Mouse (Mus musculus) megakaryocyte, embryonic 14.5 days (primary cell): ENCODE results near the gene Sh2d4b.

Experiments
- FLI1 ChIP-seq: IDR thresholded peaks from 2 replicates; pipeline ENCODE4 v1.6.1; 2012; ENCODE audit warnings: low read length, inconsistent platforms, mixed read lengths
- GATA1 ChIP-seq: IDR thresholded peaks from 3 replicates; pipeline ENCODE4 v1.6.1; 2012; ENCODE audit warnings: mixed read lengths, low read length, inconsistent platforms, borderline replicate concordance

DNA sequence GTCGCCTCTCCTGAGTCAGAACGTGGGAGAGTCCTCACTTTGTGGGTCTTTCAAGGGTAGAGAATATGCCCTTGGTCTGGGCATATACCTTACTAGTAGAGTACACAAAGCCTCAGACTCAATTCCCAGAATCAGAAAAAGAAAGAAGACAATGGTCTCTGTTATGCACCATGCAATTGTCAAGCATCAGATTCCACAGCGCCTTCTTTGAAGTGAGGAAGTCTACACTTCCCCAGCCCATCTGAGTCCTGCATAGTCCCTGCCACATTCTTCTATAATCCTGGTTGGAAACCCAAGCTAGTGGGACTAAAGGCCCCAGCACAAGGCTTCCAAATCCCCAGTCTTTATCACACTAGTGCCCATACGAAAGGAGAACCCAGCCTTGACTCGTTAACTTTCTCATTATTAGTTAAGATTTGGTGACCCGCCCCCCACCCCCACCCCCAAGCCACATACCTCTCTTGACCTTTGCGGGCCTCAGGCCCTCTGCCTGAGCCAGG, 690 bp downstream of the Sh2d4b start:
- TF ChIP-seq GATA1: no peak
- no peak for TF ChIP-seq FLI1
